Mouse (Mus musculus) right cerebral cortex, postnatal 4 days (tissue): ENCODE results near the gene Apol11a.
"Not testable (repeated sequence)": the region's sequence is repeated elsewhere in the genome, so short reads cannot be mapped to it uniquely, and the experiment has no call there.

Source experiments
- DNase-seq: peaks from one replicate; pipeline ENCODE4 v3.0.0-alpha.2; 2022

The Apol11a gene

DNA sequence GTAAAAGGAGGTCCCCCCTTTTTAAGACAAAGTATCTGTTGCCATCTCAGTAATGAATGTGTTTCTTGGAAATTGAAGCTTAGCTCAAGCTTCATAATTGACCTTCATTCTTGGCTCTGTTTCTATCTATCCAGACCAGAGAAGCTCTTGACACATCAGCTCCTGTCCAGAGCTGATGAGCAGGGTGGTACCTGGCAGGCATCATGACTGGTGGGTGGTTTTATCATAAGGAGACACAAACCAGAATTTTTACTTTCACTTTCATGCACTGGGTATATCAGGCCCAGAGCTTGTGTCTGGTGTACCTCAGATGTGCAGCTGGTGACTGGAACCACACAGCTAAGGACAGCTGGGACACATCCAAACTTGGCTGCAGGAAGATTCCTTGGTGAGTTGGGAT is at the start of gene Apol11a:
Gene Apol11a, plus strand, starts transcription at position 306 of the 400 bp plus-strand sequence.
- not testable (repeated sequence) for DNase-seq

DNA sequence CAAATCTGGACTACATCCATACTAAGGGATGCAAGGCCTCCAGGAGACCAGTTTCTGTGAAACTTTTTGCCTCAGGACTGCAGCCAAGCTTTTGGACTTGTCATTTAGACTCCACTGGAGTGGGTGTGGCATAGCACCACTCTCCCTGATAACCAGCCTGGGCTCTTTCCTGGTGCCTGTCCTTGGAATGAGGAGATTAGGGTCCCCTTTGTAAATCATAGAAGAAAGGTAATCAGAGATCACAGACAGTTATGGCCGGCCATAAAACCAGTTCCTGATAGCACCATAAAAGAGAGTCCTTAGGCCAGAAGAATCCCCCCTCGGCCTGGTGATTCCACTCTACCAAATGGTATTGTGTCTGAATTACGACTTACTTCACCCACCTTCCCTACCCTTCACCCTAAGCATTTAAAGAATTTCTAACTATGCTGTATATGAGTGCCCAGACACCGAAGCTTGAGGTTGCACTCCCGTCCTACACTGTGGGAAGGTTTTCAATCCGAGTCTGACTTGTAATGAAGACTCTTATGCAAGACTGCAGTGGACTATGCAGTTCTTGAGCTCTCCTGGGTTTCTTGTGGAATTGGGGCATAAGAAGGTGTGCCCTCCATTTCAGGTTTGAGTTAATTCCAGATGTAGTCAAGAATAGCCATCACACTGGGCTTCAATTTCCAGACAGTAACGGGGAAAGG is 33.2 kb upstream of the Apol11a start:
- not testable (repeated sequence) for DNase-seq

DNA sequence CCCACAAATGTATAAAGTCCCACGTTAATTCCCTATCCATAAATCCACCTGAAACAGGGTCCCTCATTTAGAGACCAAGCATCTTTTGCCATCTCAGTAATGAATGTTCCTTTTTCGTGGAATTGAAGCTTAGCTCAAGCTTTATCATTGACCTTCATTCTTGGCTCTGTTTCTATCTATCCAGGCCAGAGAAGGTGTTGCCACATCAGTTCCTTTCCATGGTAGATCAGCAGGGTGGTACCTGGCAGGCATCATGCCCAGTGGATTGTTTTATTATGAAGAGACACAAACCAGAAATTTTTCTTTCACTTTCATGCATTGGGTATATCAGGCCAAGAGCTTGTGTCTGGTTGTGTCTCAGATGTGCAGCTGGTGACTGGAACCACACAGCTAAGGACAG is 31.4 kb upstream of the Apol11a start, which contains the start of gene Apol10a:
Gene Apol10a, plus strand, starts transcription at position 355 of the 400 bp plus-strand sequence.
- DNase-seq, result not testable (repeated sequence)

DNA sequence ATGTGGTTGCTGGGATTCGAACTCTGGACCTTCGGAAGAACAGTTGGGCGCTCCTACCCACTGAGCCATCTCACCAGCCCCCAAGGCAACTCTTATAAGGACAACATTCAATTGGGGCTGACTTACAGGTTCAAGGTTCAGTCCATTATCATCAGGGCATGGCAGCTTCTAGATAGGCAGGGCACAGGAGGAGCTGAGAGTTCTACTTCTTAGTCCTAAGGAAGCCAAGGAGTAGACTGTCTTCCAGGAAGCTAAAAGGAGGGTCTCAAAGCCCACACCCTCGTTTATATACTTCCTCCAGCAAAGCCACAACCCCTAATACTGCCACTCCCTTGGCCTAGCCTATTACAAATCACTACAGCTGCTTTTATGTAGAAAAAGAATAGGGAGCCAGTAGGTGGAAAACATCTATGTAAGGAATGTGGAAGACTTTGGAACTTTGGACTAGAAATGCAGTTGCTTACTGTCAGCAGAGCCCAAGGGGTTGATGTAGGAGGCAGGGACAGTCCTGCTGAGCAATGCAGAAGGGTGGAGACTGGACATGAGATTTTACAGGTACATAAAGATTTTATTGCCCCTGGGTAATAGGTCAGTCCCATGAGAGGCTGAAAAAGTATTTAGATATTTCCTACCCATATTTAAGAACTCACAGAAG is 25.8 kb upstream of the Apol11a start:
- DNase-seq, result no peak

DNA sequence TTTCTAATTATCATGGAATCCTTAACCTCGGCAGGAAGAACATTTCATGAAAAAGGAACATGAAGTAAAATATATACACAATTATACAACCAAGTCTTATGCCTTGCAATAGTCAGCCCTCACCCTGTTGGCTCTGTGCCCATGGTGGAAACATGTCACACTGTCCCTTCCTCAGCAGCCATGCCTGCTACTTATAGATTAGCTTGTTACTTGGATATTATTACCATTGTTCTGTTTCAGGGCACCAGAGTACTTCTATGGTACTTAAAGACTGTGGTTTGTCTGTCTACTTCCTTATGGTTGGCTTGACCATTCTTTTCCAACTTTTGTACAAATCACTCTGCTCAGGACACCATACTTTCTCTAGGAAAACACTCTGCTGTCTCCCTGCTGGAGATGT is 14.9 kb upstream of the Apol11a start:
- DNase-seq, result not testable (repeated sequence)

DNA sequence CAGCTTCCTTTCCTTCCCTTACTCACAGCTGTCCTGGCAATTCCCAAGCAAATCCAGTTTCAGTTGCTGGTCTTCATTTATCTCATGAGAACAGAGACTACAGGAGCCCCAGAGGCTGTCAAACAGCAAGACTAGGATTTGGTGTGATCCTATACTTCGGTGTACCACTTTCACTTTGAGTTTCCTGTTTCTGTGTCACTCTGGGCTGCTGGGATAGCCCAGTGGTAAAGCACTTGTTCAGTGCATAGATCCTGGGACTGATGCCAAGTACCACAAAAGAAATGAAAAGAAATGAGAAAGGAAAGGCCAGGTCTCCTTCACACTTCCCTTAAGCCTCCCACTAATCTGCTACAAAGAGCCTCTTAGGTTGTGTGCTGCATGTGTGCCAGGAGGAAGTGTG is 13.4 kb upstream of the Apol11a start:
- DNase-seq, result not testable (repeated sequence)

DNA sequence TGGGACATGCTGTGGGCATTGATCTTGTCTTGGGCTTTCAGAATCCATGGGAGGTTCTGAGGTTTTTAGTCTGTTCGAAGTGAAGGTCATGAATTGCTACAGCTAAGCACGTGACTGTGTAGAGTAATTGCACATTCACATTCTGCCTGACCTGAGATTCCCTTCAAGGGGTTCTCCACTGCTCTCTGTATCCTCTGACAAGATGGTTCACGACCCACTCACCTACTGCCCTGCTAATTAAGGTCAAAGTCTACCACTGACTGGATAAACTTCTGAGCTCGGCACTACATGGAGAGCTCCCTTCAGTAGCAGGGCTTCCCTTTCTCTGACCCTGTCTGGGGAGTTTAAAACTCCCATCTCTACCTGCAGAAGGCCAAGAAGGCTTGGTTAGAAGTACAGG is 12.5 kb downstream of the Apol11a start:
- DNase-seq, result not testable (repeated sequence)

DNA sequence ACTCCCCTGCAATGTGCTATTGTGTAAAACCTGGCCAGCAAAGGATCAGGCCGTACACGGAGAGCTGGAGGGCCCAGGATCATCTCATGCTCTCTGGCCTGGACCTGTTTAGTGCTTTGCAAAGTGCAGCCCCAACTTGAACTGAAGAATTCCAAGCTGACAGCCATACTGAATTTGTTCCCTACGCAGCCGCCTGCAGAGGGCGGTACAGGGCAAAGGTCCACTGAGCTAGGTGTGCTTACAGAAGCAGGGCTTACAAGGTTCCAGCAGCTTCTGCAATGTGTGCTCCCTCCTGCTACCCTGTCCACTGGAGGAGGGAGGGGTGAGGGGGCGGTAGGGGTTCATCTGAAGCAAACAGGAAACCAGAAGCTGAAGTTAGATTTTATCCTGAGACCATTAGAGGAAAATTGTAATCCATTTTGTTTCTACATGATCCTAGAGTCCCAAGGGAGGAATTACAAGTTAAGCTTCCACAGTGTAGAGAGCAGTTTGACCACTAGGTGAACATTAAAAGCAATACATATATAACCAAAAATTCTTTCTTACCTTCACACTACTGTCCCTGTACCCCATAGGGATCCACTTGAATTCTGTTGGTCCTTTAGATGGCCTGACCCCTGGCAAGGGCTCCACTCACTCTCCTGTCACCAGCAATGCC is 15.2 kb downstream of the Apol11a start:
- peak; percentile 61 for DNase-seq

DNA sequence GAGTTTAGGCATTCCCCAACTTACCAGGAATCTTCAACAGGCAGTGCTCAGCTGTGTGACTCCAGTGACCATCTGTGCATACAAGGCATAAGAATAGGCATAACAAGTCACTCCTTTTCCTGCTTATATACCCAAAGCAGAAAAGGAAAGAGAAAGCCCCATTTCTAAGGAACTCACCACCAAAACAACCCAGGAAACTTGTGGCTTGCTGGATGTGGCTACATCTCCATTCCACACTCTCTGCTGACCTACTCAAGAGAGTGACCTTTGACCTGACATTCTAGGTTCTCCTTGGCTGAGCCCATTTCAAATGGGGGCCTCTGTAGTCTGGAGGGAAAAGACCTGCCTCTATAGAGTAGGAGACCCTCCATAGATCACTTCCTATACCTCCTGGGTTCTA is 25.1 kb downstream of the Apol11a start, which contains the start of gene Apol7c:
Gene Apol7c, minus strand, starts transcription at position 101 of the 400 bp plus-strand sequence.
- DNase-seq, result no peak

DNA sequence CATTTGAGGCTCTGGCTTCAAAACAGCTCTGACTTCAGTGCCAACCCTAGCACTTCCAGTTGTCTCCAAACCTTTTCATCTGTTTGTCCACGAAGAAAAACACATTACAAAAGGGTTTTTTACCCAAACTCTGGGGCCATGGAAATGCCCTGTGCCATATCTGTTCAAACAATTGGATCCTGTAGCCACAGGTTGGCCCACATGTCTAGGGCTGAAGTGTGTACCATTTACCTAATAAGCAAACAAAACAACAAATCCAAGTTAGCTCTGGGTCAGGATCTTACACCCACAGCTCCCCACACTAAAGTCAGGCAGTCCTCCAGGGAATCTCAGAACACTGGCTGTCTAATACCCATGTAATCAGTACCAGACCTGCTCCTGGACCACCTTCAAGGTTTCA is 31.1 kb downstream of the Apol11a start:
- not testable (repeated sequence) for DNase-seq

DNA sequence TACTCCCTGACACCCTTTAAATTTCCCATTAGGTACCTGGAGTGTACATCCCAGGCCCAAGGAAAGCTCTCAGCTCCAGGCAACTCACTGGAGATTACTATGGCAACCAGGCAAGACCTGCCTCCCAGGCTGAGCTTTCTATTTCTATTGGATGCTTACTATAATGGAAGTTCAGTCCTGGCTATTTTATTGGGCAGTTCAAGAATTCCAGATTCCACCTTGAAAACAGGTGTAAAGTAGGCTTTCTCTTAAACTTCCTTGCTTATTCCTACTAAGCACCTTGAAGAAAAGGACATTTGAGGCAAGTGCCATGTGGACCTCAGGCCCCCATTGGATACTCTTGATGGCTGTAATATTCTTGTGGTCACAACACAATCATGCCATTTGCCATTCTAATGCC is 53.7 kb downstream of the Apol11a start, which contains the start of gene 1700025B11Rik:
Gene 1700025B11Rik, minus strand, starts transcription at position 101 of the 400 bp plus-strand sequence.
- no peak for DNase-seq

DNA sequence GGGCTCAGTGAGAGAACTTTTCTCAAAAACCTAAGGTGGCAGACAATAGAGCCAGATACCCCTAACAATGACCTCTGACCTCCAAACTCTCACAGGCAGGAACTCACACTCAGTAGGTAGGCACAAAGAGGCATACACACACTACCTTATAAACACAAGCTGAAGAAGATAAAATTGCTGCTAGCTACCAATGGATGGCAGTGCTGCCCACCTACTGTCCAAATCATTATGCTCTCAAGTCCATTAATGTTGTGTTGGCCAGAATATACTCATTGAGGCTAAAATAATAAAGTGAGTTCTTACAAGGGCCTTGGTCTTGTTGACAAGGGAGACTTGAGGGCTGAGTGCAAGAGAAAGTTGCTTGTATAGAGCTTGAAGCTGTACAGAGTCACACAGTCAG is 55.1 kb downstream of the Apol11a start:
- DNase-seq, result no peak
